Mouse (Mus musculus): ENCODE measurements around the gene Dapk1.

DNA sequence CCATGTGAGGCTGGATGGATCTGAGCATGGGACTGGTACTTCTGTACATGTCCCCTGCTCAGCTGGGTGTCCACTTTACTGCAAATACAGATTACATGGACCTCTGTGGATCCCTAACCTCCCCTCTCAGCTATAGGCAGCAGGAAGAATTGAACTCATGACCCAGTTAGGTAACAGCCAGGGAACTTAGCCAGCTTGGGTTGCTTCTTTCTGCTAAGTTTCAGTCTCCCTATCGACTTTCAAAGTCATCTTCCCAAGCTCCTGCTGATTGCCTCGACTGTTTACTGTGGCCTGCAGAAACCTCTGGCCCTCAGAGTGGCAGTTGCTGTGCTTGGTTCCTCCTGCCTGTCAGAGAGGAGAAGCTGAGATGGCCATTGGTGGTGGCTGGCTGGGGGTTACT lies 72.6 kb downstream of the Dapk1 start:
- TF ChIP-seq GATA1 (IDR thresholded peaks at IDR 0.05; ENCODE audit: borderline replicate concordance, low read length) (no peak), FLI1 (IDR thresholded peaks at IDR 0.05; ENCODE audit: low read length) (no peak)
